Mouse (Mus musculus) stomach, embryonic 16.5 days (tissue): ENCODE data around the gene Tbcel. TPM values are rescaled to one million over a fixed set of nuclear protein-coding genes. Genes with fewer than 3 reads are reported as not detected.

ENCODE experiments used
- ATAC-seq: fragments of 200-750 bp; cut with Nextera tagmentation; 2 replicates; pipeline ENCODE4 v1.8.0; 2017; ENCODE audit warnings: moderate number of reproducible peaks, moderate TSS enrichment; ENCODE audit not compliant: insufficient read depth, low FRiP score
- H3K27ac ChIP-seq: fragments of 300-500 bp; sonication (generic); 2 replicates; pipeline ENCODE4 v1.5.1; 2014; ENCODE audit warnings: low read length
- H3K27me3 ChIP-seq: fragments of 300-500 bp; sonication (generic); 2 replicates; pipeline ENCODE4 v1.6.1; 2014; ENCODE audit warnings: low read length, control low read depth, mixed read lengths; ENCODE audit not compliant: control insufficient read depth, insufficient read depth
- H3K36me3 ChIP-seq: fragments of 300-500 bp; sonication (generic); 2 replicates; pipeline ENCODE4 v1.6.1; 2014; ENCODE audit warnings: low read length; ENCODE audit not compliant: control insufficient read depth, insufficient read depth
- H3K4me1 ChIP-seq: fragments of 300-500 bp; sonication (generic); 2 replicates; pipeline ENCODE4 v1.6.1; 2014; ENCODE audit warnings: low read length, control low read depth, mixed read lengths; ENCODE audit not compliant: control insufficient read depth, insufficient read depth
- H3K4me2 ChIP-seq: fragments of 300-500 bp; sonication (generic); 2 replicates; pipeline ENCODE4 v1.6.1; 2014; ENCODE audit warnings: low read depth, low read length, mixed read lengths
- H3K4me3 ChIP-seq: fragments of 300-500 bp; sonication (generic); replicated peaks from 2 replicates; pipeline ENCODE4 v1.5.1; 2014; ENCODE audit warnings: mild to moderate bottlenecking, low read length
- H3K9ac ChIP-seq: fragments of 300-500 bp; sonication (generic); 2 replicates; pipeline ENCODE4 v1.6.1; 2014; ENCODE audit warnings: low read length
- H3K9me3 ChIP-seq: fragments of 300-500 bp; sonication (generic); replicated peaks from 2 replicates; pipeline ENCODE4 v1.6.1; 2016; ENCODE audit warnings: low read length, control low read depth; ENCODE audit not compliant: control insufficient read depth
- WGBS: fragments of 180-500 bp; shearing (Covaris S2); extraction: QIAGEN DNeasy Blood & Tissue Kit; methylation state at CpG from one replicate; pipeline ENCODE4 v1.1.7; 2014; 5-methylcytosine and 5-hydroxymethylcytosine counted together
- polyA plus RNA-seq: library from polyadenylated mRNA; unstranded; fragments of >200 nt; fragmentation: Nextera tagmentation; extraction: Ambion mirVana; gene quantifications from 2 replicates; pipeline ENCODE4 v1.2.1, GENCODE M21; 2015

Tbcel gene
- polyA plus RNA-seq, 1 experiment from 2014 or later, result 4.1 TPM

GRCm38 (mm10) chr9:42520587-42521084, 13.0 kb upstream of the Tbcel start:
- Histone ChIP-seq H3K27ac (no peak overlapping the region), H3K36me3 (no peaks in the 10 kb centered on the region), H3K27me3 (peaks cover 4% of the 10 kb centered on the region; the same call in 1 of the 2 replicates), H3K4me2 (peak overlapping the region; percentile 62), H3K4me3 (peak overlapping the region; percentile 36), H3K9me3 (no peaks in the 10 kb centered on the region), H3K9ac (peak overlapping the region; percentile 65), H3K4me1 (no peaks in the 10 kb centered on the region; the same call in 1 of the 2 replicates)
- WGBS, result 14% methylated on average over 36 of the region's 36 CpGs
- ATAC-seq, result 0 out of 2 replicates have a peak, but pooled peaks have one; percentile 21

GRCm38 (mm10) chr9:42518163-42518562, 10.6 kb upstream of the Tbcel start:
- Histone ChIP-seq H3K4me1 (no peaks in the 10 kb centered on the region; the same call in 1 of the 2 replicates), H3K4me3 (no peak overlapping the region), H3K36me3 (no peaks in the 10 kb centered on the region), H3K27ac (no peak overlapping the region), H3K9me3 (no peaks in the 10 kb centered on the region), H3K9ac (no peak overlapping the region), H3K27me3 (peaks cover 4% of the 10 kb centered on the region; the same call in 1 of the 2 replicates), H3K4me2 (no peak overlapping the region)
- ATAC-seq, result no peak
- whole genome bisulfite sequencing, result 49% methylated on average over 14 of the region's 14 CpGs

GRCm38 (mm10) chr9:42513159-42513558, 5.5 kb upstream of the Tbcel start:
- no peak for ATAC-seq
- H3K36me3 ChIP-seq, result no peaks in the 10 kb centered on the region
- WGBS, result 55% methylated on average over 5 of the region's 5 CpGs
- no peaks in the 10 kb centered on the region for H3K27me3 ChIP-seq
- H3K4me3 ChIP-seq, result no peak overlapping the region
- H3K4me1 ChIP-seq, result no peaks in the 10 kb centered on the region
- H3K9ac ChIP-seq, result no peak overlapping the region
- no peak overlapping the region for H3K27ac ChIP-seq
- H3K9me3 ChIP-seq, result no peaks in the 10 kb centered on the region
- no peak overlapping the region for H3K4me2 ChIP-seq

- H3K4me3 ChIP-seq, result no peak overlapping the region
- H3K4me1 ChIP-seq, result no peaks in the 10 kb centered on the region
- no peaks in the 10 kb centered on the region for H3K36me3 ChIP-seq
- no peaks in the 10 kb centered on the region for H3K27me3 ChIP-seq
- ATAC-seq, result no peak
- no peak overlapping the region for H3K27ac ChIP-seq
- H3K9me3 ChIP-seq, result no peaks in the 10 kb centered on the region
- no peak overlapping the region for H3K9ac ChIP-seq
- WGBS, result 58% methylated on average over 4 of the region's 4 CpGs
- no peak overlapping the region for H3K4me2 ChIP-seq
These were observed 4.7 kb upstream of the Tbcel start for GRCm38 (mm10) chr9:42512312-42512711.

GRCm38 (mm10) chr9:42508235-42508634, 626 bp upstream of the Tbcel start:
- no peaks in the 10 kb centered on the region for H3K9me3 ChIP-seq
- ATAC-seq, result no peak

GRCm38 (mm10) chr9:42507022-42507421, 587 bp downstream of the Tbcel start:
- no peak overlapping the region for H3K9ac ChIP-seq
- H3K27ac ChIP-seq, result no peak overlapping the region
- WGBS, result 32% methylated on average over 1 of the region's 1 CpGs
- no peak overlapping the region for H3K4me3 ChIP-seq
- H3K9me3 ChIP-seq, result no peaks in the 10 kb centered on the region
- no peak overlapping the region for H3K4me2 ChIP-seq
- no peaks in the 10 kb centered on the region for H3K36me3 ChIP-seq
- H3K4me1 ChIP-seq, result no peaks in the 10 kb centered on the region
- no peak for ATAC-seq
- no peaks in the 10 kb centered on the region for H3K27me3 ChIP-seq

More at GRCm38 (mm10) chr9:42508235-42508634, 626 bp upstream of the Tbcel start:
- Histone ChIP-seq H3K4me3 (no peak overlapping the region), H3K36me3 (no peaks in the 10 kb centered on the region), H3K27me3 (no peaks in the 10 kb centered on the region), H3K9ac (no peak overlapping the region), H3K27ac (no peak overlapping the region), H3K4me2 (no peak overlapping the region), H3K4me1 (no peaks in the 10 kb centered on the region)
- WGBS, result 69% methylated on average over 7 of the region's 7 CpGs

GRCm38 (mm10) chr9:42504971-42505510, 2.6 kb downstream of the Tbcel start:
- H3K9me3 ChIP-seq, result no peaks in the 10 kb centered on the region
- H3K27ac ChIP-seq, result no peak overlapping the region
- ATAC-seq, result no peak
- H3K4me1 ChIP-seq, result no peaks in the 10 kb centered on the region
- no peaks in the 10 kb centered on the region for H3K36me3 ChIP-seq
- 83% methylated on average over 3 of the region's 3 CpGs for WGBS
- H3K4me2 ChIP-seq, result no peak overlapping the region
- H3K9ac ChIP-seq, result no peak overlapping the region
- H3K27me3 ChIP-seq, result no peaks in the 10 kb centered on the region
- H3K4me3 ChIP-seq, result no peak overlapping the region

- Histone ChIP-seq H3K9me3 (no peaks in the 10 kb centered on the region), H3K4me1 (no peaks in the 10 kb centered on the region), H3K27ac (no peak overlapping the region), H3K4me2 (no peak overlapping the region), H3K36me3 (no peaks in the 10 kb centered on the region), H3K9ac (no peak overlapping the region), H3K4me3 (no peak overlapping the region), H3K27me3 (no peaks in the 10 kb centered on the region)
- ATAC-seq, result no peak
- 41% methylated on average over 11 of the region's 11 CpGs for WGBS
These were observed 3.0 kb downstream of the Tbcel start for GRCm38 (mm10) chr9:42504559-42504958.

- Histone ChIP-seq H3K27ac (no peak overlapping the region), H3K9me3 (no peaks in the 10 kb centered on the region), H3K9ac (no peak overlapping the region), H3K4me3 (no peak overlapping the region), H3K4me2 (no peak overlapping the region), H3K4me1 (no peaks in the 10 kb centered on the region), H3K36me3 (no peaks in the 10 kb centered on the region), H3K27me3 (no peaks in the 10 kb centered on the region)
- WGBS, result 74% methylated on average over 4 of the region's 4 CpGs
- ATAC-seq, result no peak
These were observed 3.9 kb downstream of the Tbcel start for GRCm38 (mm10) chr9:42503709-42504108.
